Mouse (Mus musculus) midbrain, postnatal 0 days (tissue): Measurements from ENCODE around the gene Eya2. TPM values are rescaled to one million over a fixed set of nuclear protein-coding genes. Genes with fewer than 3 reads are reported as not detected.

Experiments
- ATAC-seq: fragments of 200-750 bp; cut with Nextera tagmentation; 2 replicates; pipeline ENCODE4 v1.8.0; 2017; ENCODE audit warnings: moderate number of reproducible peaks, mild to moderate bottlenecking, moderate TSS enrichment, moderate library complexity; ENCODE audit not compliant: low FRiP score
- DNase-seq: peaks from one replicate; pipeline ENCODE4 v3.0.0-alpha.2; 2015; ENCODE audit warnings: low spot score
- H3K27ac ChIP-seq: fragments of 300-500 bp; sonication (generic); 2 replicates; pipeline ENCODE4 v1.5.1; 2014; ENCODE audit warnings: low read depth, mild to moderate bottlenecking, low read length, mixed read lengths
- H3K27me3 ChIP-seq: fragments of 300-500 bp; sonication (generic); 2 replicates; pipeline ENCODE4 v1.6.1; 2014; ENCODE audit warnings: low read length, control low read depth, mixed read lengths; ENCODE audit not compliant: insufficient read depth
- H3K36me3 ChIP-seq: fragments of 300-500 bp; sonication (generic); 2 replicates; pipeline ENCODE4 v1.6.1; 2014; ENCODE audit warnings: low read length, control low read depth, mixed read lengths; ENCODE audit not compliant: insufficient read depth
- H3K4me1 ChIP-seq: fragments of 300-500 bp; sonication (generic); 2 replicates; pipeline ENCODE4 v1.6.1; 2014; ENCODE audit warnings: mild to moderate bottlenecking, control low read depth, antibody characterized with exemption, low read length, mixed read lengths; ENCODE audit not compliant: insufficient read depth
- H3K4me2 ChIP-seq: fragments of 300-500 bp; sonication (generic); 2 replicates; pipeline ENCODE4 v1.6.1; 2014; ENCODE audit warnings: low read depth, mild to moderate bottlenecking, low read length, mixed read lengths; ENCODE audit not compliant: poor library complexity, severe bottlenecking
- H3K4me3 ChIP-seq: fragments of 300-500 bp; sonication (generic); 2 replicates; pipeline ENCODE4 v1.5.1; 2014; ENCODE audit warnings: low read depth, mild to moderate bottlenecking, low read length, moderate library complexity
- H3K9ac ChIP-seq: fragments of 300-500 bp; sonication (generic); replicated peaks from 2 replicates; pipeline ENCODE4 v1.6.1; 2014; ENCODE audit warnings: mild to moderate bottlenecking, low read length, moderate library complexity, mixed read lengths; ENCODE audit not compliant: poor library complexity, severe bottlenecking
- H3K9me3 ChIP-seq: fragments of 300-500 bp; sonication (generic); 2 replicates; pipeline ENCODE4 v1.6.1; 2016; ENCODE audit warnings: low read length, control low read depth
- CTCF ChIP-seq: IDR thresholded peaks from 2 replicates; pipeline ENCODE4 v1.5.1; 2016; ENCODE audit warnings: antibody characterized with exemption, mild to moderate bottlenecking
- WGBS: fragments of 180-500 bp; shearing (Covaris S2); extraction: QIAGEN DNeasy Blood & Tissue Kit; methylation state at CpG from one replicate; pipeline ENCODE4 v1.1.7; 2014; 5-methylcytosine and 5-hydroxymethylcytosine counted together
- polyA plus RNA-seq: library from polyadenylated mRNA; unstranded; fragments of >200 nt; fragmentation: Nextera tagmentation; extraction: Ambion mirVana; gene quantifications from 2 replicates; pipeline ENCODE4 v1.2.1, GENCODE M21; 2015
- total RNA-seq: library from RNA; depleted of rRNA; stranded (reverse); fragments of >200 nt; gene quantifications from 2 replicates; pipeline ENCODE4 v1.2.3, GENCODE M21; 2014

The Eya2 gene
- total and polyA plus RNA-seq, 2 experiments from 2014 or later, result 7.1 to 21.6 TPM

DNA sequence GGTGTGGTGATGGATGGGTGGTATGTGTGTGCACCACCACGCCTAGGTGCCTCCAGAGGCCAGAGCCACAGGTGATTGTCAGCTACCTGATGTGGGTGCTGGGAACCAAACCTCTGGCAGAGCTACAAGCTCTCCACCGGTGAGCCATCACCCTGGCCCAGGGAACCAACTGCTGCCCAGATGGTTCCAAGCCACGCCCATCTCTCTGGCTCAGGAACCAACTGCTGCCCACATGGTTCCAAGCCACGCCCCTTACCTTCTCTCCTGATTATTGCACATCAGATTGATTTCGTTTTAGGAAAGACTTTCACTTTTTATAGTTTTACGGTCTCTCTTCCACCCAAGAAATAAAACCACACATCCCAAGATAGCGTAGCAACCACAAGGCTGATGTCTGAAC lies 153.1 kb downstream of the Eya2 start:
- Histone ChIP-seq H3K27ac (no peak overlapping the region), H3K4me2 (no peak overlapping the region), H3K9me3 (no peaks in the 10 kb centered on the region), H3K27me3 (no peaks in the 10 kb centered on the region), H3K36me3 (no peaks in the 10 kb centered on the region), H3K4me1 (no peaks in the 10 kb centered on the region), H3K9ac (no peak overlapping the region), H3K4me3 (no peak overlapping the region)
- no peak for TF ChIP-seq CTCF
- 62% methylated on average over 7 of the region's 7 CpGs for WGBS
- ATAC-seq (no peak), DNase-seq (no peak)

DNA sequence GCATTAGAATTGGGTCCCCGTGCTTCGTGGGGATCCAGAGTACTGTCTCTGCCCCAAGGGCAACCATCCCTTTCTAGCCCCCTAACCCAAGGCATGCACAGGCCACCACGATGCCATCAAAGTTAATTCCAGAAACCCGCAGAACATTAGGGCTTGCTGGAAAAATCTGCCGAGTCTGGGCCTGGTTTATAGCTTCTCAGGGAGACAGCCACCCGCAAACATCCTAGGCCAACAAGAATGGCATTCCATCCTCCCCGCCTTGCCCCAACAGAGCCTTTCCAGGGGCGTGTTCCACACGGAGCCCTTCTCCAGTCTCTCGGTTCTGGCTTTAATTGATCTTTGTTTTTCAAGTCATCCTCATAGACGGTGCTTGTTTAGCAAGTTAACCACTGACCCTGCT lies 153.6 kb downstream of the Eya2 start:
- no peak for ATAC-seq
- Histone ChIP-seq H3K4me2 (no peak overlapping the region), H3K27ac (no peak overlapping the region), H3K36me3 (no peaks in the 10 kb centered on the region), H3K27me3 (no peaks in the 10 kb centered on the region), H3K9ac (no peak overlapping the region), H3K9me3 (no peaks in the 10 kb centered on the region), H3K4me1 (no peaks in the 10 kb centered on the region), H3K4me3 (no peak overlapping the region)
- no peak for DNase-seq
- 15% methylated on average over 11 of the region's 11 CpGs for WGBS
- no peak for TF ChIP-seq CTCF

DNA sequence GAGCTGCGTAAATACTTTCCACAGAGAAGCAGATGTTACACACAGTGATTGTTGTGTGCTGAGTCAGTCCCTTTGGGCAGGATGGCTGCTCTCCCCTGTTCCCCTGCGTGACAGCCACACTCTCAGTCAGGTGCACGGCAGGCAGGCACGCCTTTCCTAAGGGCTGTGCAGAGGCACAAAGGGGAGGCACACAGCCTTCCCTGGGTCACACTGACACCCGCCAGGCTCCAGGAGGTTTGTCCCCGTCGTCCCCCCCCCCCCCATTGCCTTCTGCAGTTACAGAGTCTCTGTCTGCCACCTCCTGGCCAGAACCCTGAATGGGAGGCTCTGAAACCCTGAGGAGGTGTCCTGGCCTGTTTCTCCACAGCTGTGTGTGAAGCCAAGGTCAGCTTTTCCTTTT lies 156.2 kb downstream of the Eya2 start:
- H3K27ac ChIP-seq, result no peak overlapping the region
- H3K4me1 ChIP-seq, result no peaks in the 10 kb centered on the region
- 32% methylated on average over 7 of the region's 7 CpGs for WGBS
- no peak overlapping the region for H3K4me2 ChIP-seq
- no peak overlapping the region for H3K9ac ChIP-seq
- no peak overlapping the region for H3K4me3 ChIP-seq
- H3K36me3 ChIP-seq, result no peaks in the 10 kb centered on the region
- no peak for ATAC-seq
- no peak for DNase-seq
- no peaks in the 10 kb centered on the region for H3K9me3 ChIP-seq
- H3K27me3 ChIP-seq, result no peaks in the 10 kb centered on the region
- peak; percentile 53 for TF ChIP-seq CTCF

DNA sequence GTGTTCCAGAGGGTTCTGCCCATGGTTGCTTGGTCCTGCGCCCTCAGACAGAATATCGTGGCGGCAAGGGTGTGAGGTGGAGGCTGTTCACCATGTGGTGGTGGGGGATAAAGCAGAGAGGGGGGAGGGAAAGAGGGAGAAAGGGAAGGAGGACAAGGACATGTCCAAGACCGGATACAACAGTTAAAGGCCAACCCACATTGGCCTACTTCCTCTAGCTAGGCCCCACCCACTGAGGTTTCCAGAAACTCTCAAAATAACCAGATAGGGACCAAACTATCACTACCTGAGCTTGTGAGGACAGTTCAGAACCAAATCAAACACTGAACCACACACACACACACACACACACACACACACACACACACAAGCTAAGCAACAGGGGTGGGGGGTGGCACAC lies 157.9 kb downstream of the Eya2 start:
- WGBS, result 93% methylated on average over 4 of the region's 4 CpGs

DNA sequence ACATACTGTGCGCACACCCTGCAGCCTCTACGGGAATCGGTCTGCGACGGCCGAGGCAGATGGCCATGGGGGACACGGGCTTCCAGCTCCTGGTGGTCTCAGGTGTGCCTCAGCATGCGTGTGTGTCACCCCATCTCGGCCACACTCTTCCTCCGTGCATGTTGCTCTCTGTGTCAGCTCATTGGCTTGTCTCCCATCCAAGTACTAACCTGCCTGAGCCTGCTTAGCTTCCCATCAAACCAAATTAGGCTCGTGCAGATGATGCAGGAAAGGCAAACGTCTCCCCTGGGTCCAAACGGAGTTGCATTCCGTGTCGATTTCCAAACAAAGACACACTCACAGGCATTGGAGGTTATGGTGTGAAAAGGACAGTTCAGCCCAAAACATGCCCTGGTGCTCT lies 163.0 kb downstream of the Eya2 start:
- Histone ChIP-seq H3K9ac (no peak overlapping the region), H3K4me3 (no peak overlapping the region), H3K27ac (no peak overlapping the region; the same call in 1 of the 2 replicates), H3K4me2 (no peak overlapping the region), H3K4me1 (peaks cover 7% of the 10 kb centered on the region; the same call in 1 of the 2 replicates), H3K36me3 (no peaks in the 10 kb centered on the region), H3K9me3 (no peaks in the 10 kb centered on the region), H3K27me3 (no peaks in the 10 kb centered on the region)
- no peak for TF ChIP-seq CTCF
- peak; percentile 66 for DNase-seq
- ATAC-seq, result 0 out of 2 replicates have a peak, but pooled peaks have one; percentile 20
- 55% methylated on average over 15 of the region's 15 CpGs for WGBS

More for the DNA sequence above, 157.9 kb downstream of the Eya2 start:
- Histone ChIP-seq H3K9ac (no peak overlapping the region), H3K4me2 (no peak overlapping the region), H3K4me3 (no peak overlapping the region), H3K36me3 (no peaks in the 10 kb centered on the region), H3K9me3 (no peaks in the 10 kb centered on the region), H3K27me3 (no peaks in the 10 kb centered on the region), H3K27ac (no peak overlapping the region), H3K4me1 (peaks cover 2% of the 10 kb centered on the region; the same call in 1 of the 2 replicates)
- no peak for DNase-seq
- no peak for TF ChIP-seq CTCF
- no peak for ATAC-seq

DNA sequence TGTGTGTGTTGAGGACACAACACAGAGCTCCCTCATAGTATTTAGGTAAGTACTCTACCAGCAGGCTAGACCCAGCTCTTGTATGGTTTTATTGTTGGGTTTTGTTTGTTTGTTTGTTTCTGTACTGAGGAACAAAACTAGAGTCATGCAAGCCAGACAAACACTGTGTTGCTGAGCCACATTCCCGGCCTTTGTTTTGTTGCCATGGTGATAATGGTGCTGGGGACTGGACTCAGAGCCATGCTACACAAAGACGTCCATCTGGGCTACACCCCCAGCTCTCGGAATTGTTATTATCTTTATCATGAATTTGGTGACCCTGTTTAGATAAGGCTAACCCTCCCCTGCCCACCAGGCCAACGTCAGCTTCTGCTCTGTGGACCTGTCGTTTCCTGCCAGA lies 163.7 kb downstream of the Eya2 start:
- Histone ChIP-seq H3K4me2 (no peak overlapping the region), H3K9me3 (no peaks in the 10 kb centered on the region), H3K4me1 (peaks cover 7% of the 10 kb centered on the region; the same call in 1 of the 2 replicates), H3K4me3 (no peak overlapping the region), H3K27ac (no peak overlapping the region), H3K9ac (no peak overlapping the region), H3K27me3 (no peaks in the 10 kb centered on the region), H3K36me3 (no peaks in the 10 kb centered on the region)
- peak; percentile 60 for DNase-seq
- ATAC-seq, result no peak
- 11% methylated on average over 5 of the region's 5 CpGs for whole genome bisulfite sequencing
- TF ChIP-seq CTCF, result no peak
